Comparison of ENCODE assay signal across 8 mouse cellular contexts in genomic region chr5:122372878-122373277, GRCm38 (mm10). TPM values are rescaled to one million over a fixed set of nuclear protein-coding genes. Genes with fewer than 3 reads are reported as not detected.
DNase-seq lines count a peak whose midpoint lies in the region; ATAC-seq and TF ChIP-seq lines count a peak whose summit lies in the region.

No protein-coding gene starts in this region.

- peak overlapping the region; percentile 87 for H3K27ac ChIP-seq in heart, embryonic 12.5 days (ENCODE audit: poor library complexity, severe bottlenecking)
- peak overlapping the region; percentile 96; the same call in 1 of the 2 replicates for H3K27ac ChIP-seq in forebrain, postnatal 0 days (ENCODE audit: low read depth, low read length)
- peak overlapping the region; percentile 97 for H3K27ac ChIP-seq in liver, postnatal 0 days (ENCODE audit: low read depth)

- WGBS in heart, embryonic 12.5 days = 5% methylated on average over 5 of the region's 5 CpGs
- WGBS in forebrain, postnatal 0 days = 4% methylated on average over 5 of the region's 5 CpGs
- 8% methylated on average over 5 of the region's 5 CpGs for WGBS in liver, postnatal 0 days (ENCODE audit: insufficient replicate concordance)

- H3K9me3 ChIP-seq in heart, embryonic 12.5 days (replicated peaks) = no peaks in the 10 kb centered on the region
- no peaks in the 10 kb centered on the region for H3K9me3 ChIP-seq in G1E (replicated peaks)
- H3K9me3 ChIP-seq in forebrain, postnatal 0 days (ENCODE audit: low read length) = no peaks in the 10 kb centered on the region
- H3K9me3 ChIP-seq in liver, postnatal 0 days (ENCODE audit: low read length) = no peaks in the 10 kb centered on the region

- ATAC-seq in heart, embryonic 12.5 days (ENCODE audit: insufficient number of reproducible peaks, low FRiP score) = no peak
- no peak for ATAC-seq in G1E (ENCODE audit: extremely low read depth, insufficient number of reproducible peaks, low FRiP score, poor library complexity, severe bottlenecking)
- no peak for ATAC-seq in forebrain, postnatal 0 days
- no peak for ATAC-seq in liver, postnatal 0 days
- ATAC-seq in monocyte, adult 5-6 weeks (replicated peaks; ENCODE audit: insufficient number of reproducible peaks, low FRiP score, low TSS enrichment, poor library complexity, severe bottlenecking) = no peak

- no peaks in the 10 kb centered on the region for H3K27me3 ChIP-seq in heart, embryonic 12.5 days (replicated peaks)
- H3K27me3 ChIP-seq in G1E (ENCODE audit: insufficient read depth, low read length) = no peaks in the 10 kb centered on the region
- no peaks in the 10 kb centered on the region for H3K27me3 ChIP-seq in forebrain, postnatal 0 days (ENCODE audit: insufficient read depth, low read length)
- no peaks in the 10 kb centered on the region for H3K27me3 ChIP-seq in liver, postnatal 0 days (ENCODE audit: insufficient read depth, low read length)

- peaks cover 12% of the 10 kb centered on the region for H3K4me1 ChIP-seq in heart, embryonic 12.5 days (replicated peaks)
- peaks cover 26% of the 10 kb centered on the region for H3K4me1 ChIP-seq in G1E (ENCODE audit: insufficient read depth, low read depth, low read length)
- H3K4me1 ChIP-seq in forebrain, postnatal 0 days (ENCODE audit: insufficient read depth) = peaks cover 7% of the 10 kb centered on the region; the same call in 1 of the 2 replicates
- H3K4me1 ChIP-seq in liver, postnatal 0 days (ENCODE audit: insufficient read depth) = peaks cover 8% of the 10 kb centered on the region; the same call in 1 of the 2 replicates

- H3K4me3 ChIP-seq in heart, embryonic 12.5 days = peak overlapping the region; percentile 84
- peak overlapping the region; percentile 88 for H3K4me3 ChIP-seq in G1E (ENCODE audit: low read depth, low read length)
- H3K4me3 ChIP-seq in forebrain, postnatal 0 days (ENCODE audit: low read depth, low read length) = peak overlapping the region; percentile 82
- peak overlapping the region; percentile 92 for H3K4me3 ChIP-seq in liver, postnatal 0 days (ENCODE audit: low read depth, low read length)

- H3K9ac ChIP-seq in heart, embryonic 12.5 days = peak overlapping the region; percentile 87
- peak overlapping the region; percentile 63 for H3K9ac ChIP-seq in forebrain, postnatal 0 days
- H3K9ac ChIP-seq in liver, postnatal 0 days (replicated peaks) = peak overlapping the region; percentile 92

- intact Hi-C loops in heart, postnatal 25 days (cut with DNase I) = loop anchor here (1.0 kb wide), 1 partner anchor 19 kb away; the partner anchor contains the start of genes Rad9b and Vps29

- H3K4me2 ChIP-seq in heart, embryonic 12.5 days = peak overlapping the region; percentile 79
- peak overlapping the region; percentile 72 for H3K4me2 ChIP-seq in forebrain, postnatal 0 days (ENCODE audit: low read depth)
- peak overlapping the region; percentile 96 for H3K4me2 ChIP-seq in liver, postnatal 0 days (ENCODE audit: low read depth, low read length)

- H3K36me3 ChIP-seq in heart, embryonic 12.5 days = peaks cover 31% of the 10 kb centered on the region
- peaks cover 63% of the 10 kb centered on the region for H3K36me3 ChIP-seq in G1E (replicated peaks)
- peaks cover 28% of the 10 kb centered on the region for H3K36me3 ChIP-seq in forebrain, postnatal 0 days (ENCODE audit: insufficient read depth)
- peaks cover 13% of the 10 kb centered on the region for H3K36me3 ChIP-seq in liver, postnatal 0 days (replicated peaks; ENCODE audit: insufficient read depth, low read length)

- TF ChIP-seq CTCF in G1E (IDR thresholded peaks at IDR 0.05; ENCODE audit: low read depth, low read length) = no peak
- no peak for TF ChIP-seq CTCF in forebrain, postnatal 0 days (IDR thresholded peaks at IDR 0.05; ENCODE audit: low read depth)
- no peak for TF ChIP-seq CTCF in liver, postnatal 0 days (IDR thresholded peaks at IDR 0.05; ENCODE audit: low read depth)

- no peak for TF ChIP-seq EP300 in liver, postnatal 0 days (IDR thresholded peaks at IDR 0.05; ENCODE audit: low read depth)

- no peak for DNase-seq in heart, postnatal 25 days (ENCODE audit: low spot score)
- no peak for DNase-seq in G1E (ENCODE audit: low spot score)
- no peak for DNase-seq in forebrain, postnatal 0 days
- DNase-seq in liver, postnatal 0 days = no peak
- no peak for DNase-seq in B cell, adult 2 months
- DNase-seq in thymus, adult 18-20 months = no peak

RNA-seq across cellular contexts. Expression of gene Fam216a, which starts 0.7 kb away (rescaled TPM):
- 59.3 and 64.2 TPM in 2 replicates for polyA plus RNA-seq in heart, embryonic 12.5 days (2016; fragmentation: Nextera tagmentation; extraction: Ambion mirVana)
- total RNA-seq in heart, postnatal 25 days (2021) = 10 to 100 TPM; 11.3 to 15.6 TPM
- 46.5 and 61.5 TPM in 2 replicates for total RNA-seq in G1E (2014; fragmentation: Nextera tagmentation)
- 53.4 and 61.1 TPM in 2 replicates for total RNA-seq in G1E (2017)
- 69.9 and 93.7 TPM in 2 replicates for polyA plus RNA-seq in G1E (2012)
- total RNA-seq in forebrain, postnatal 0 days (2014; rRNA removed) = 136 and 141 TPM in 2 replicates
- polyA plus RNA-seq in forebrain, postnatal 0 days (2015; fragmentation: Nextera tagmentation; extraction: Ambion mirVana) = 147 and 150 TPM in 2 replicates
- polyA plus RNA-seq in liver, postnatal 0 days (2015; fragmentation: Nextera tagmentation; extraction: Ambion mirVana) = 9.8 and 10.3 TPM in 2 replicates
- 2.2 to 7.9 TPM (median 5.5 TPM) in 3 replicates for total RNA-seq in monocyte, adult 5-6 weeks (2017)

RNA-seq across cellular contexts. Expression of gene Gpn3, which starts 1.2 kb away (rescaled TPM):
- 58.7 and 59.1 TPM in 2 replicates for polyA plus RNA-seq in heart, embryonic 12.5 days (2016; fragmentation: Nextera tagmentation; extraction: Ambion mirVana)
- 10 to 100 TPM; 22.9 to 26.6 TPM for total RNA-seq in heart, postnatal 25 days (2021)
- total RNA-seq in G1E (2014; fragmentation: Nextera tagmentation) (55.2 and 59.0 TPM in 2 replicates), G1E (2017) (52.6 and 55.2 TPM in 2 replicates)
- 46.4 and 48.8 TPM in 2 replicates for polyA plus RNA-seq in G1E (2012)
- 31.2 and 37.6 TPM in 2 replicates for total RNA-seq in forebrain, postnatal 0 days (2014; rRNA removed)
- polyA plus RNA-seq in forebrain, postnatal 0 days (2015; fragmentation: Nextera tagmentation; extraction: Ambion mirVana) = 41.0 and 44.2 TPM in 2 replicates
- polyA plus RNA-seq in liver, postnatal 0 days (2015; fragmentation: Nextera tagmentation; extraction: Ambion mirVana) = 25.2 and 26.7 TPM in 2 replicates
- 42.8 to 46.5 TPM (median 45.0 TPM) in 3 replicates for total RNA-seq in monocyte, adult 5-6 weeks (2017)

RNA-seq across cellular contexts. Expression of gene Vps29, which starts 18.7 kb away (rescaled TPM):
- 219 and 232 TPM in 2 replicates for polyA plus RNA-seq in heart, embryonic 12.5 days (2016; fragmentation: Nextera tagmentation; extraction: Ambion mirVana)
- 10 to 100 TPM; 82.6 to 89.5 TPM for total RNA-seq in heart, postnatal 25 days (2021)
- 147 and 207 TPM in 2 replicates for total RNA-seq in G1E (2014; fragmentation: Nextera tagmentation)
- total RNA-seq in G1E (2017) = 228 and 249 TPM in 2 replicates
- polyA plus RNA-seq in G1E (2012) = 9.8 and 13.5 TPM in 2 replicates
- 142 and 157 TPM in 2 replicates for total RNA-seq in forebrain, postnatal 0 days (2014; rRNA removed)
- 364 and 391 TPM in 2 replicates for polyA plus RNA-seq in forebrain, postnatal 0 days (2015; fragmentation: Nextera tagmentation; extraction: Ambion mirVana)
- 93.1 and 104 TPM in 2 replicates for polyA plus RNA-seq in liver, postnatal 0 days (2015; fragmentation: Nextera tagmentation; extraction: Ambion mirVana)
- total RNA-seq in monocyte, adult 5-6 weeks (2017) = 63.4 to 67.5 TPM (median 67.5 TPM) in 3 replicates

RNA-seq across cellular contexts. Expression of gene Arpc3, which starts 18.8 kb away (rescaled TPM):
- polyA plus RNA-seq in heart, embryonic 12.5 days (2016; fragmentation: Nextera tagmentation; extraction: Ambion mirVana) = 105 and 109 TPM in 2 replicates
- 10 to 100 TPM; 93.0 to 94.1 TPM for total RNA-seq in heart, postnatal 25 days (2021)
- total RNA-seq in G1E (2014; fragmentation: Nextera tagmentation) (104 and 112 TPM in 2 replicates), G1E (2017) (708 and 715 TPM in 2 replicates)
- polyA plus RNA-seq in G1E (2012) = 31.1 and 47.6 TPM in 2 replicates
- total RNA-seq in forebrain, postnatal 0 days (2014; rRNA removed) = 234 and 357 TPM in 2 replicates
- 171 and 225 TPM in 2 replicates for polyA plus RNA-seq in forebrain, postnatal 0 days (2015; fragmentation: Nextera tagmentation; extraction: Ambion mirVana)
- polyA plus RNA-seq in liver, postnatal 0 days (2015; fragmentation: Nextera tagmentation; extraction: Ambion mirVana) = 79.7 and 86.6 TPM in 2 replicates
- total RNA-seq in monocyte, adult 5-6 weeks (2017) = 945 to 1,364 TPM (median 1,320 TPM) in 3 replicates

RNA-seq across cellular contexts. Expression of gene Rad9b, which starts 18.8 kb away (rescaled TPM):
- polyA plus RNA-seq in heart, embryonic 12.5 days (2016; fragmentation: Nextera tagmentation; extraction: Ambion mirVana) = 7.8 and 9.1 TPM in 2 replicates
- 1 to 10 TPM in 1 of 2 experiments, under 1 TPM in 1; 0.36 to 1.6 TPM for total RNA-seq in heart, postnatal 25 days (2021)
- total RNA-seq in G1E (2014; fragmentation: Nextera tagmentation) = 47.3 and 48.3 TPM in 2 replicates
- 17.3 and 20.8 TPM in 2 replicates for total RNA-seq in G1E (2017)
- 0.85 and 2.8 TPM in 2 replicates for polyA plus RNA-seq in G1E (2012)
- 16.4 and 20.0 TPM in 2 replicates for total RNA-seq in forebrain, postnatal 0 days (2014; rRNA removed)
- polyA plus RNA-seq in forebrain, postnatal 0 days (2015; fragmentation: Nextera tagmentation; extraction: Ambion mirVana) = 14.1 and 14.6 TPM in 2 replicates
- 2.7 and 3.0 TPM in 2 replicates for polyA plus RNA-seq in liver, postnatal 0 days (2015; fragmentation: Nextera tagmentation; extraction: Ambion mirVana)
- total RNA-seq in monocyte, adult 5-6 weeks (2017) = 3.9 to 8.9 TPM (median 7.4 TPM) in 3 replicates
